Mouse (Mus musculus) liver, postnatal 0 days (tissue): Measurements from ENCODE around the gene Ints11.

ENCODE experiments used
- CTCF ChIP-seq: sonication (generic); IDR thresholded peaks from 2 replicates; pipeline ENCODE4 v1.5.1; 2016; ENCODE audit warnings: antibody characterized with exemption, low read depth
- EP300 ChIP-seq: IDR thresholded peaks from 2 replicates; pipeline ENCODE4 v1.6.1; 2016; ENCODE audit warnings: antibody characterized with exemption, low read depth, mild to moderate bottlenecking

DNA sequence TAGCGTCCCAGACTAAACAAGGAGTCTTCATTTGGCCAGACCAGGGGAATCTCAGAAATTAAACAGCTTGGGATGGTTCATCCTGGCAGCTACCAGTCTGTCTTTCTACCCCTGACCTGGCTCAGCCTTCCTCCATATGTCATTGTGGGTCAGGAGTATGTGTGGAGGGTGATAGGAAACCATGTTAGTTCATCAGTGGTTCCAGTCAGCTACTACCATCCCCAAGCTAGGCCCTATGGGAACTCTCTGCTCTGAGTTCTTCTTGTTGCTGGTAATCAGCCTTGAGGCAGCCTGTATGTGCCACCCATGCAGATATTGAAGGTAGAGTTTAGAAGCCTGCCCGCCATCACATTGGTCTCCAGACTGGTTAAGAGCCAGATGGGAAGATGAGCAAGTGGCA lies 29.0 kb downstream of the Ints11 start:
- TF ChIP-seq EP300 (no peak), CTCF (no peak)
